Mouse (Mus musculus) urinary bladder, adult 18-20 months (tissue): ENCODE results near the gene Marveld3.

Experiments
- DNase-seq, 2 experiments: peaks; one replicate each; pipeline ENCODE4 v3.0.0; 2022; ENCODE audit warnings: low spot score in 2 of 2, mixed read lengths in 2 of 2

Gene Marveld3

GRCm38 (mm10) chr8:109961693-109962367 is at the start of gene Marveld3:
Gene Marveld3 (minus strand): TSS chr8:109962203.
- DNase-seq: peak; percentile 66 to 71

GRCm38 (mm10) chr8:110010868-110011267 is 48.9 kb upstream of the Marveld3 start:
- peak; percentile 15 to 20 for DNase-seq

- no peak for DNase-seq
Measured at GRCm38 (mm10) chr8:110008995-110009446, 47.0 kb upstream of the Marveld3 start.

DNA sequence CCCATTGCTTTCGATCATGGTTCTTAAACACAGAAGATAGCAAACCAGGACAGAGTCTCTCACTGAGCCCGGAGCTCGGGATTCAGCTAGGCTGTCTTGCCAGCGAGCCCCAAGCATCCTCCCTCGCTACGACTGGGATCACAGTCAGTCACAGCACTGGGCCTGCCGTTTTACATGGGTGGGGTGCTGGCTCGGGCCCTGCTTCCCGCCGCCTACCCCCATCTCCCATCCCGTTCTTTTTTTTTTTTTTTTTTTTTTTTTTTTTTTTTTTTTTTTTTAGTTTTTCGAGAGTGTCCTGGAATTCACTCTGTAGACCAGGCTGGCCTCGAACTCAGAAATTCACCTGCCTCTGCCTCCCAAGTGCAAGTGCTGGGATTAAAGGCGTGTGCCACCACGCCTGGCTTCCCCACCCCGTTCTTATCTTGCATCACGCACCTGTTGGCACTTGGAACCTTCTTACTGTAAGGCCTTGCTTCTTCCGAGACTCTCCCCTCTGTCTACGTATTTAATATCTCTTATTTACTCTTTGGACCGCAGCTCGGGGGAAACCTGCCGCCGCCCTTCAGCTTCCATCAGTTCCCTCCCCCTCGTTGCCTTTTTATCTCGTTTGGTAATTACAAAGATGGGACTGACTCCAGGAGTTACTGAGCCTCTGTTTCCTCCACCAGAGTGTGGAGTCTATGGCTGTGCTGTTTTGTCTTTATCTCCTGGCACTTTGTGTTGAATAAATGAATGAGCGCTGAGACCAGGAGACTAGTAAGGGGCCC is 46.4 kb upstream of the Marveld3 start:
- no peak for DNase-seq

- no peak for DNase-seq
Measured at GRCm38 (mm10) chr8:110006312-110007023, 44.5 kb upstream of the Marveld3 start.

DNA sequence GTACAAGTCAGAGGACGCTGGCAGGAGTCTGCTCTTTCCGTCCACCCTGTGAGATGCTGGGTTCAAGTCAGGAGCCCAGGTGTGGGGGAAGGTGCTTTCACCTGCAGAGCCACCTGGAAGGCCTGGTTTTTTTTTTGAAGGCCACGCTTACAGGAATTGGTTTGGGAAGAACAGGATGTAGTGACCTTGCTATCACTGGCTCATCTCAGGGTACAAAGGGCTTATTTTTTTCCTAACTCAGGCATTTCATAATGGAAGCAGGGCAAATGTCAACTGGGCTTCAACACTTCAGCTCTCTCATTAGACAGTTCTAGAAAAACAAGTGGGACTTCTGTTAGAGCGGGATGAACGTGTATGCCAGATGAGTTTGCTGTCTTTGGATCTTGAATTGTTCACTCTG is 42.3 kb upstream of the Marveld3 start:
- no peak for DNase-seq

DNA sequence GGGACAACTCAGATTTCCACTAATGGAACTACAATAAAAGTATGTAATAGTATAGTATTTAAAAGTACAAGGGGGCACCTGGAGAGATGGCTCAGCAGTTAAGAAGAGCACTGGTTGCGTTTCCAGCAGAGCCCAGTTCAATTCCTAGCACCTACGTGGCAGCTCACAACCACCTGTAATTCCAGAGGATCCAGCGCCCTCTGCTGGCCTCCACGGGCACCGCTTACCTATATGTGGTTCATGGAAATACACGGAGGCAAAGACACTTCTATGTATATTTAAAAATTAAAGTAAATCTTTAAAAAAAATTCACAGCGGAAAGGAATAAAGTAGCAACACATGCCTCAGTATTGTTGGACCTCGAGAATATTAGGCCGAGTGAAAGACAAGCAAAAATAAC is 41.0 kb upstream of the Marveld3 start:
- no peak for DNase-seq

DNA sequence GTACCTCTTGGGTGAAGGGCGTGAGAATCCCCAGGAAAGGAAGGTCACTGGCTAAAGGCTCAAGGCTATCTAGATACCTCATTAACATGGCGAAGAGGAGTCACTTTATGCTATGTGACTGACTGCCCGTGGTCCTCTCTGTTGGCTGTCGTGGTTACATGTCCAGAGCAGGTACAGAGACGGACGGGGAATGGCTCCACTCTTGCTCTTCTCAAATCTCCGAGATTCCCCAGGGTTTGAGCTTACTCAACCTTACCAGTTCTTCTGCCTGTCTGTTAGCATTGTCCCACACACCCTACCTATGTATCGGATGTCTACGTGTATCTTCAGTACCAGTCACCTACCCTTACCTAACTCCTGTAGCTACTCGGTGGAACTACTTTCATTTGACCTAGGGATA is 38.0 kb upstream of the Marveld3 start:
- no peak for DNase-seq

GRCm38 (mm10) chr8:109998066-109998465 is 36.1 kb upstream of the Marveld3 start:
- DNase-seq: no peak

GRCm38 (mm10) chr8:109997381-109997780 is 35.4 kb upstream of the Marveld3 start:
- DNase-seq: no peak

DNA sequence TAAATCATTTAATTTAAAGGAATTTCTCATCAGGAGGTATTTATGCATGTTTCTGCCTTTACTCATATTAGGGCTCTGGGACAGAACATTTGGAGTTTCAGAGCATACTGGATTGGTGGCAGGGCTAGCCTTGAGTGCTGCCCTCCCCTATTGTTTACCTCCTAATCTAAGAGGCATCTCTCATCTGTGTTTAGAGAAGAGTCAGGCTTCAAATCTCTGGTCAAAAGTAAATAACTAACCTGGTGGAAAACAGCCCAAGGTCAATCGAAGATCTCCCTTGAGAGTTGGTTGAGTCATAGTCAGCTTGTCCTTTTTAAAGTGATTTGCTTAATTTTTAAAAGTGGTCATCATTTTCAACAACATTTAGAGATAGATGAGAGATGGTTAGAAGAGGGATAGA is 30.9 kb upstream of the Marveld3 start:
- DNase-seq: no peak

DNA sequence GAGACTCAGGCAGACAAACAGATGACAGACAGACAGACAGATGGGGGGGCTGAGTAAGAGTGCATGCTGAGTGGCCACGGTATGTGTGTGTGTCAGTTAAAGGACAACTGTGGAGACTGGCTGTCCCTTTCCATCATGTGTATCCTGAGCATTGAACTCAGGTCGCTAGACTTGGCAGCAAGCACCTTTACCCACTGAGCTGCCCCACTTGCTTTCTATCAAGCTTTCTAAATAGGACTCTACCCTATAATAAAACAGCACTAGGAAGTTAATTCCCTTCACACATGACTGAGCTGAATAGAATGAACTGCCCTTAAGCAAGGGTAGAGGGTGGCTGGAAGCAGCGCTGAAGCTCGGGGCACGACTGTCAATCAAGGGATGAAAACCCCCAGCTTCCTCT is 30.2 kb upstream of the Marveld3 start:
- DNase-seq: no peak

- DNase-seq: no peak
Measured at GRCm38 (mm10) chr8:109990224-109990623, 28.2 kb upstream of the Marveld3 start, which contains the start of gene Tat. Gene Tat (plus strand): TSS chr8:109990437.

GRCm38 (mm10) chr8:109989151-109989550 is 27.1 kb upstream of the Marveld3 start:
- no peak for DNase-seq

DNA sequence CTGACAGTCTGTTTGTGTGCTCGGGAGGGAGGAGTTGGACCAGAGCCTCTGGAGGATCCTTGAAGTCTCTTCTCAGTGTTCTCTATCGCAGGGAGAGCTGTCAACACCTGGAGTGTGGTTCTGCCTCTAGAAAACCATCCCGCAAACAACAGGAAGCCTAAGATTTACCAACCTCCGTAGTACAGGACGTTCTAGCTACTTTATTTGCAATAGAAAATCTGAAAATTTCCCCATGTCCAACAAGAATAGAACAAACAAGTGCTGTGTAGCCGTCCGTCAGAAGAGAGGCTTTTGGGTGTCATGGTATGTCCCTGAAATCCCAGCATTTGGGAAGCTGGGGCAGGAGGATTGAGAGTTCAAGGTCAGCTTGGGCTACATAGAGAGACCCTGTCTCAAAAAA is 25.8 kb upstream of the Marveld3 start:
- DNase-seq: no peak

- DNase-seq: no peak
Measured at GRCm38 (mm10) chr8:109986384-109986783, 24.4 kb upstream of the Marveld3 start.

DNA sequence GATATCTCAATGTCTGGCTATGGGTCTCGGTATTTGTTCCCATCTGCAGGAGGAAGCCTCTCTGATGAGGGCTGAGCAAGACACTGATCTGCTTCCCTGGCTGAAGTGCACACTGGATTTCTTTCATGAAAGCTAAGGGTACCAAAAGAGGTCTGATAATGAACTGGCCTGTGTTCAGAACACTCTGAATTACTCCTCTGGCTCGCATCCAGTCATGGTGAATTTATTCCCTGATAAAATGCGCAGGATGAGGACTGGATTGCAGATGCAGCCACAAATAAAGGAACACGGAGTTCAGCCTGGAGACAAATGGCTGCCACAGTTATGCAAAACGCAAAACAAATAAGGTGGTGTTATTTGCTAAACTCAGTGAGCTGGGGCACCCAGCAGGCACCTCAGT is 21.9 kb upstream of the Marveld3 start:
- DNase-seq: no peak

GRCm38 (mm10) chr8:109982386-109983105 is 20.5 kb upstream of the Marveld3 start:
- DNase-seq: no peak

DNA sequence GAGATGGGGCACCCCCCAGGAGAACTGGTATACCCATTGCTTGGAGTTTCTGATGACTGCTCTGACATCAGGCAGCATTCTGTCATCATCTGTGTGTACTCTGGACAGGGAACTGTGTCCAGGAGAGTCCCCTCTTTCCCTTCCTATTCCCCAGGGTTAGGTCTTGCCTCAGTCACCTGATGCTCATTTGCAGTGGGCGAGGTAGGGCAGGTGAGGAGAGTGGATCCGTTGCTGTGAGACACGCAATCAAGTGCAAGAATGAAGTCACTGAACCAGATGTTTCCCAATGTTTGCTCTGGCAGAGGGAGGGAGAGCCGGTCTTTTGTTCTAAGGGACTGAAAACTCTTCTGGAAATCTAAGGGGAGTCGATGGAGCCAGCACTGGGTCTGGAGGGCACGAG is 17.3 kb upstream of the Marveld3 start:
- no peak for DNase-seq

GRCm38 (mm10) chr8:109972901-109973300 is 10.9 kb upstream of the Marveld3 start:
- DNase-seq: no peak

DNA sequence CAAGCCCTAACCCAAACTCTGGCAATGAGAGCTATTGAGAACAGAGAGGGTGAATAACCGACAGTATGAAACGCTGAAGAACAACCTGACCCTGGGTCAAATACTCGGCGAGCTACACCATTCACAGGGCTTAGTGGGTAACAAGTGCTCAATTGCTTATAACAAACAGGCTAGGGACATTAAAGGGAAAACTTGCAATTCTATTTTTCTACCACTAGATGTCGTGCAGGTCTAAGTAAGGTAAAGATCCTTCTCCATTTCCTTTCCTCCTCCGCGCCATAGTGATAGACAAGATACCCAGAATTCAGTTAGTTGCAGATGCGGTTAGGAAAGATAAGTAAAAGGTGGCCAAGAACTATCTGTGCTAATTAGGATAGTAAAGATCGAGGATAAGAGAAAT is 8.3 kb upstream of the Marveld3 start:
- no peak for DNase-seq

GRCm38 (mm10) chr8:109968837-109969236 is 6.8 kb upstream of the Marveld3 start:
- DNase-seq: no peak
